Mouse (Mus musculus): Measurements from ENCODE around the gene A430078G23Rik.

DNA sequence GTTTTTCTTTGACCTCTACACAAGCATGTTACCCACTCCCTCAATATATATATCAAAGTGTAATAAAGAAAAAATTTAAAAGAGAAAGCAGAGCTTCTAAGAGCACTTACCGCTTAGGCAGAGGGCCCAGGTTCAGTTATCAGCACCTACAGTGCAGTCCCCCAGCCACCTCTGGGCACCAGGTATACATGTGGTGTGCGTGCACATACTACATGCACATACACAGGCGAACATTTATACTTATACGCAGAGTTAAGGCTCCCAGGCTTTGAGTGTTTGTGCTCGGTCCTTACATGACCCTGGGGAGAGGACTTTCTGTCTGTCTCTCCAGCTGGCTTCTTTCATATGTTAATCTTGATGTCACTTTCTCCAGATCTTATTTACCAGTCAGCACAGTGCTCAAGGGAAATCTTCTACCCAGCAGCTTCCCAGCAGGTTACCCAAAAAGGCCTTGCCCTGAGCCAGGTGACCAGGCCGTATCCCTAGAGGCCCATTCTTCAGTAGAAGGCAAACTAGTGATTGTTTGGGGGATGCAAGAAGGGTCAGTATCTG lies 61.5 kb downstream of the A430078G23Rik start:
- TF ChIP-seq ZNF384 (IDR thresholded peaks at IDR 0.05; ENCODE audit: low read depth, low read length) (no peak), MAFK (IDR thresholded peaks at IDR 0.05; ENCODE audit: insufficient read depth, low read depth, low read length) (0 out of 2 replicates have a peak, but pooled peaks have one; percentile 17), HCFC1 (IDR thresholded peaks at IDR 0.05; ENCODE audit: borderline replicate concordance, insufficient read depth, low read length) (no peak), ZC3H11A (IDR thresholded peaks at IDR 0.05; ENCODE audit: borderline replicate concordance, low read depth, low read length) (no peak)

Measured in ES-E14 (cell line).